29 mouse cellular contexts compared by ENCODE assay signal in genomic region chr11:12081638-12082037, GRCm38 (mm10). TPM values are rescaled to one million over a fixed set of nuclear protein-coding genes. Genes with fewer than 3 reads are reported as not detected.
DNase-seq lines count a peak whose midpoint lies in the region; ATAC-seq lines count a peak whose summit lies in the region.
"Had no signal": no experiment of that assay in that cellular context is flagged by ENCODE, and none has a peak within 500 bp of the region (broad histone marks: within the 10 kb centered on the region; RNA-seq: fewer than 3 reads in every experiment).

No protein-coding gene starts in this region.

- no peak for DNase-seq in heart, postnatal 36 days
- DNase-seq in liver, embryonic 11.5 days (ENCODE audit: low spot score): no peak
- no peak for DNase-seq in liver
- no peak for DNase-seq in liver, embryonic 13.5 days
- no peak for DNase-seq in cerebellum, adult 8-10 months
- DNase-seq in left cerebral cortex, postnatal 36 days (ENCODE audit: low spot score in 2 of 2): no peak
- DNase-seq: adrenal gland, adult 8-10 months; adrenal gland, postnatal 14 days; adrenal gland, postnatal 36 days; B cell, adult 2 months; cerebellum, adult 11-12 months; cerebellum, adult 2 months; cerebellum, adult 9-11 months; cerebellum, postnatal 14 days; cerebellum, postnatal 36 days; embryo, embryonic 11 days had no signal

- H3K9ac ChIP-seq in heart, embryonic 11.5 days (ENCODE audit: low read depth, low read length): no peak overlapping the region
- H3K9ac ChIP-seq in liver, embryonic 11.5 days (ENCODE audit: low read depth, low read length): no peak overlapping the region
- no peak overlapping the region for H3K9ac ChIP-seq in liver, embryonic 13.5 days
- no peak overlapping the region for H3K9ac ChIP-seq in liver, embryonic 15.5 days
- H3K9ac ChIP-seq: embryonic facial prominence, embryonic 13.5 days; embryonic facial prominence, embryonic 15.5 days; forebrain, embryonic 13.5 days; forebrain, embryonic 15.5 days had no signal

- WGBS in heart, embryonic 11.5 days (ENCODE audit: insufficient replicate concordance): 81% methylated on average over 3 of the region's 3 CpGs
- 74% methylated on average over 3 of the region's 3 CpGs for WGBS in liver, embryonic 11.5 days
- WGBS in liver, embryonic 13.5 days (ENCODE audit: insufficient replicate concordance): 49% methylated on average over 3 of the region's 3 CpGs
- WGBS in liver, embryonic 15.5 days (ENCODE audit: insufficient replicate concordance): 53% methylated on average over 3 of the region's 3 CpGs

- no peaks in the 10 kb centered on the region for H3K27me3 ChIP-seq in heart, embryonic 11.5 days (ENCODE audit: control insufficient read depth, insufficient read depth, low read length)
- H3K27me3 ChIP-seq in liver, embryonic 11.5 days (replicated peaks; ENCODE audit: control insufficient read depth, insufficient read depth, low read length): no peaks in the 10 kb centered on the region
- no peaks in the 10 kb centered on the region for H3K27me3 ChIP-seq in liver, embryonic 13.5 days
- no peaks in the 10 kb centered on the region for H3K27me3 ChIP-seq in liver, embryonic 15.5 days
- H3K27me3 ChIP-seq: CH12.LX; embryonic facial prominence, embryonic 13.5 days; embryonic facial prominence, embryonic 15.5 days; forebrain, embryonic 13.5 days; forebrain, embryonic 15.5 days; Patski had no signal

- H3K4me3 ChIP-seq in heart, embryonic 11.5 days (ENCODE audit: low read depth, low read length): no peak overlapping the region
- no peak overlapping the region for H3K4me3 ChIP-seq in liver, embryonic 11.5 days (ENCODE audit: low read depth, low read length)
- no peak overlapping the region for H3K4me3 ChIP-seq in liver, embryonic 13.5 days (replicated peaks)
- H3K4me3 ChIP-seq in liver, embryonic 15.5 days (replicated peaks): no peak overlapping the region
- H3K4me3 ChIP-seq: embryonic facial prominence, embryonic 13.5 days; embryonic facial prominence, embryonic 15.5 days; erythroblast, embryonic 14.5 days; forebrain, embryonic 10.5 days; forebrain, embryonic 13.5 days; forebrain, embryonic 15.5 days had no signal

- intact Hi-C loops in heart, postnatal 36 days (cut with DNase I): no loop called here
- intact Hi-C loops in left cerebral cortex, postnatal 36 days (cut with DNase I): no loop called here

- ATAC-seq in heart, embryonic 11.5 days (replicated peaks; ENCODE audit: insufficient number of reproducible peaks, low FRiP score, low TSS enrichment): peak; percentile 74; the same call in 1 of the 2 replicates
- ATAC-seq in liver, embryonic 11.5 days (replicated peaks; ENCODE audit: low FRiP score): peak; percentile 73
- ATAC-seq in liver, embryonic 13.5 days (ENCODE audit: low read depth): peak; percentile 74
- ATAC-seq in liver, embryonic 15.5 days (ENCODE audit: insufficient read depth): peak; percentile 57; the same call in 1 of the 2 replicates
- ATAC-seq: activated CD4-positive, CD25-positive, alpha-beta regulatory T cell, adult 4 months; CD4-positive, CD25-positive, alpha-beta regulatory T cell, adult 4 months; forebrain, embryonic 13.5 days; forebrain, embryonic 15.5 days; Patski had no signal

- H3K36me3 ChIP-seq in heart, embryonic 11.5 days (ENCODE audit: control insufficient read depth, insufficient read depth, low read length): no peaks in the 10 kb centered on the region
- H3K36me3 ChIP-seq in liver, embryonic 11.5 days (ENCODE audit: control insufficient read depth, insufficient read depth, low read length): no peaks in the 10 kb centered on the region
- no peaks in the 10 kb centered on the region for H3K36me3 ChIP-seq in liver, embryonic 13.5 days
- H3K36me3 ChIP-seq in liver, embryonic 15.5 days (replicated peaks): no peaks in the 10 kb centered on the region
- H3K36me3 ChIP-seq: embryonic facial prominence, embryonic 13.5 days; embryonic facial prominence, embryonic 15.5 days; forebrain, embryonic 15.5 days; G1E had no signal

- H3K4me1 ChIP-seq in heart, embryonic 11.5 days (ENCODE audit: control insufficient read depth, insufficient read depth, low read length): no peaks in the 10 kb centered on the region
- no peaks in the 10 kb centered on the region for H3K4me1 ChIP-seq in liver, embryonic 11.5 days (replicated peaks; ENCODE audit: control insufficient read depth, insufficient read depth, low read length)
- no peaks in the 10 kb centered on the region for H3K4me1 ChIP-seq in liver, embryonic 13.5 days (replicated peaks)
- no peaks in the 10 kb centered on the region for H3K4me1 ChIP-seq in liver, embryonic 15.5 days (replicated peaks)
- H3K4me1 ChIP-seq: embryonic facial prominence, embryonic 13.5 days; embryonic facial prominence, embryonic 15.5 days; forebrain, embryonic 10.5 days; forebrain, embryonic 13.5 days; forebrain, embryonic 15.5 days had no signal

- H3K9me3 ChIP-seq in heart, embryonic 11.5 days (replicated peaks; ENCODE audit: control insufficient read depth, low read length): no peaks in the 10 kb centered on the region
- no peaks in the 10 kb centered on the region for H3K9me3 ChIP-seq in liver, embryonic 11.5 days (ENCODE audit: control insufficient read depth, low read length)
- no peaks in the 10 kb centered on the region for H3K9me3 ChIP-seq in liver, embryonic 13.5 days (replicated peaks)
- H3K9me3 ChIP-seq in liver, embryonic 15.5 days (replicated peaks): no peaks in the 10 kb centered on the region
- H3K9me3 ChIP-seq: embryonic facial prominence, embryonic 15.5 days; forebrain, embryonic 15.5 days; G1E had no signal

- H3K4me2 ChIP-seq in heart, embryonic 11.5 days: no peak overlapping the region
- no peak overlapping the region for H3K4me2 ChIP-seq in liver, embryonic 11.5 days
- H3K4me2 ChIP-seq in liver, embryonic 13.5 days: no peak overlapping the region
- no peak overlapping the region for H3K4me2 ChIP-seq in liver, embryonic 15.5 days
- H3K4me2 ChIP-seq: embryonic facial prominence, embryonic 13.5 days; embryonic facial prominence, embryonic 15.5 days; forebrain, embryonic 13.5 days; forebrain, embryonic 15.5 days had no signal

- no peak overlapping the region for H3K27ac ChIP-seq in heart, embryonic 11.5 days (ENCODE audit: low read depth, low read length)
- H3K27ac ChIP-seq in liver, embryonic 11.5 days (ENCODE audit: low read depth, low read length): no peak overlapping the region
- H3K27ac ChIP-seq in liver, embryonic 13.5 days: no peak overlapping the region
- no peak overlapping the region for H3K27ac ChIP-seq in liver, embryonic 15.5 days (replicated peaks)
- H3K27ac ChIP-seq: embryonic facial prominence, embryonic 13.5 days; embryonic facial prominence, embryonic 15.5 days; forebrain, embryonic 10.5 days; forebrain, embryonic 13.5 days; forebrain, embryonic 15.5 days had no signal

RNA-seq across cellular contexts. Expression of gene Grb10, which starts 43.2 kb away (rescaled TPM):
- 263 and 402 TPM in 2 replicates for polyA plus RNA-seq in heart, embryonic 11.5 days (2014; fragmentation: Nextera tagmentation; extraction: Ambion mirVana)
- total RNA-seq in heart, postnatal 36 days (2021): 100 to 1,000 TPM in 1 of 2 experiments, 10 to 100 TPM in 1; 66.6 to 110 TPM
- polyA plus RNA-seq in liver, embryonic 11.5 days (2014; fragmentation: Nextera tagmentation; extraction: Ambion mirVana): 172 and 195 TPM in 2 replicates
- 115 and 156 TPM in 2 replicates for polyA plus RNA-seq in liver, embryonic 13.5 days (2015; fragmentation: Nextera tagmentation; extraction: Ambion mirVana)
- polyA plus RNA-seq in liver, embryonic 15.5 days (2015; fragmentation: Nextera tagmentation; extraction: Ambion mirVana): 148 and 163 TPM in 2 replicates
- total RNA-seq in left cerebral cortex, postnatal 36 days (2021): 10 to 100 TPM; 33.8 to 39.3 TPM
- polyA plus RNA-seq: activated CD4-positive, CD25-positive, alpha-beta regulatory T cell, adult 4 months; G1E had no signal
